In genomic region chr2:164497691-164498268, GRCm38 (mm10) we compare ENCODE assay signal across 8 mouse cellular contexts. TPM values are rescaled to one million over a fixed set of nuclear protein-coding genes. Genes with fewer than 3 reads are reported as not detected.
DNase-seq lines count a peak whose midpoint lies in the region; ATAC-seq and TF ChIP-seq lines count a peak whose summit lies in the region.

No protein-coding gene starts in this region.

- H3K4me2 ChIP-seq in heart, embryonic 14.5 days (ENCODE audit: low read length) = peak overlapping the region; percentile 96
- H3K4me2 ChIP-seq in forebrain, embryonic 13.5 days = peak overlapping the region; percentile 99
- peak overlapping the region; percentile 93 for H3K4me2 ChIP-seq in liver, embryonic 16.5 days (ENCODE audit: low read depth, low read length)

- no peak for TF ChIP-seq EP300 in MEL (IDR thresholded peaks at IDR 0.05; ENCODE audit: low read depth in 1 of 2, low read length in 2 of 2)

- no peak for DNase-seq in heart, postnatal 25 days (ENCODE audit: low spot score)
- DNase-seq in MEL (ENCODE audit: low read depth, low spot score) = peak; percentile 46
- DNase-seq in natural killer cell, adult 2 months (ENCODE audit: low spot score in 2 of 2) = no peak
- no peak for DNase-seq in layer of hippocampus, postnatal 36 days

- H3K4me1 ChIP-seq in heart, embryonic 14.5 days (ENCODE audit: control insufficient read depth in 2 of 2, insufficient read depth in 2 of 2, low read length in 2 of 2) = peaks cover 0 to 7% of the 10 kb centered on the region in 2 experiments; a peak in 3 of 4 replicates
- H3K4me1 ChIP-seq in MEL (ENCODE audit: control insufficient read depth in 1 of 2, insufficient read depth in 2 of 2, low read length in 2 of 2) = peaks cover 2 to 12% of the 10 kb centered on the region in 2 experiments
- peaks cover 22% of the 10 kb centered on the region for H3K4me1 ChIP-seq in forebrain, embryonic 13.5 days
- H3K4me1 ChIP-seq in liver, embryonic 16.5 days (ENCODE audit: control insufficient read depth, low read depth, low read length) = peaks cover 14% of the 10 kb centered on the region

- H3K4me3 ChIP-seq in heart, embryonic 14.5 days (ENCODE audit: control insufficient read depth in 1 of 2, insufficient read depth in 1 of 2, low read depth in 1 of 2, low read length in 2 of 2) = peak overlapping the region; percentile 82 to 83
- H3K4me3 ChIP-seq in MEL (ENCODE audit: control insufficient read depth in 1 of 2, insufficient read depth in 1 of 2, low read depth in 2 of 2, low read length in 2 of 2) = peak overlapping the region; percentile 80 to 94
- H3K4me3 ChIP-seq in forebrain, embryonic 13.5 days = peak overlapping the region; percentile 89
- H3K4me3 ChIP-seq in liver, embryonic 16.5 days (ENCODE audit: low read depth, low read length) = peak overlapping the region; percentile 87

- H3K36me3 ChIP-seq in heart, embryonic 14.5 days (ENCODE audit: control insufficient read depth, insufficient read depth, low read length) = peaks cover 33% of the 10 kb centered on the region
- peaks cover under 1 to 20% of the 10 kb centered on the region in 2 experiments for H3K36me3 ChIP-seq in MEL (ENCODE audit: control insufficient read depth in 1 of 2, insufficient read depth in 2 of 2, low read length in 2 of 2)
- peaks cover 34% of the 10 kb centered on the region for H3K36me3 ChIP-seq in forebrain, embryonic 13.5 days (ENCODE audit: poor library complexity, severe bottlenecking)
- H3K36me3 ChIP-seq in liver, embryonic 16.5 days (ENCODE audit: control insufficient read depth, insufficient read depth) = peaks cover 15% of the 10 kb centered on the region

- intact Hi-C loops in heart, postnatal 25 days (cut with DNase I) = loop anchor here (5.0 kb wide), 1 partner anchor 35 kb away; the partner anchor contains the start of gene Gm20458

- 0 out of 4 replicates have a peak overlapping the region, but pooled peaks of 1 of the 2 experiments have one; percentile 59 for H3K27ac ChIP-seq in heart, embryonic 14.5 days (replicated peaks in 1 of 2; ENCODE audit: control insufficient read depth in 1 of 2, insufficient read depth in 1 of 2, low read depth in 2 of 2, low read length in 2 of 2)
- no peak overlapping the region for H3K27ac ChIP-seq in MEL (ENCODE audit: control insufficient read depth, low read depth, low read length)
- H3K27ac ChIP-seq in forebrain, embryonic 13.5 days = no peak overlapping the region
- H3K27ac ChIP-seq in liver, embryonic 16.5 days (ENCODE audit: low read length) = peak overlapping the region; percentile 10; the same call in 1 of the 2 replicates

- no peak for TF ChIP-seq CTCF in MEL (IDR thresholded peaks at IDR 0.05 in 2 of 3, conservative IDR thresholded peaks at IDR 0.05 in 1 of 3; ENCODE audit: control insufficient read depth in 1 of 3, insufficient read depth in 1 of 3, low read depth in 2 of 3, low read length in 3 of 3, poor library complexity in 1 of 3, severe bottlenecking in 1 of 3)

- 6% methylated on average over 21 of the region's 21 CpGs for WGBS in heart, embryonic 14.5 days
- WGBS in forebrain, embryonic 13.5 days = 6% methylated on average over 21 of the region's 21 CpGs
- WGBS in liver, embryonic 16.5 days (ENCODE audit: insufficient replicate concordance) = 4% methylated on average over 21 of the region's 21 CpGs

- no peaks in the 10 kb centered on the region for H3K27me3 ChIP-seq in heart, embryonic 14.5 days (ENCODE audit: control insufficient read depth, insufficient read depth, low read length)
- no peaks in the 10 kb centered on the region for H3K27me3 ChIP-seq in MEL (ENCODE audit: control insufficient read depth in 1 of 2, insufficient read depth in 2 of 2, low read length in 2 of 2)
- H3K27me3 ChIP-seq in forebrain, embryonic 13.5 days = no peaks in the 10 kb centered on the region; the same call in 1 of the 2 replicates
- H3K27me3 ChIP-seq in liver, embryonic 16.5 days (ENCODE audit: control insufficient read depth, insufficient read depth, low read depth, low read length) = no peaks in the 10 kb centered on the region

- no peak for TF ChIP-seq RAD21 in MEL (IDR thresholded peaks at IDR 0.05; ENCODE audit: low read depth, low read length)

- H3K79me2 ChIP-seq in MEL (ENCODE audit: control insufficient read depth, insufficient read depth, low read length, poor library complexity) = peaks cover 10% of the 10 kb centered on the region

- H3K9ac ChIP-seq in heart, embryonic 14.5 days (ENCODE audit: low read length) = peak overlapping the region; percentile 80
- peak overlapping the region; percentile 78 for H3K9ac ChIP-seq in MEL (ENCODE audit: control insufficient read depth, low read depth, low read length, poor library complexity, severe bottlenecking)
- H3K9ac ChIP-seq in forebrain, embryonic 13.5 days = peak overlapping the region; percentile 66
- peak overlapping the region; percentile 75 for H3K9ac ChIP-seq in liver, embryonic 16.5 days (ENCODE audit: low read depth, low read length)

- no peaks in the 10 kb centered on the region for H3K9me3 ChIP-seq in heart, embryonic 14.5 days (ENCODE audit: control insufficient read depth, low read length)
- H3K9me3 ChIP-seq in MEL (replicated peaks; ENCODE audit: insufficient read depth, low read length) = no peaks in the 10 kb centered on the region
- H3K9me3 ChIP-seq in forebrain, embryonic 13.5 days (replicated peaks) = no peaks in the 10 kb centered on the region
- H3K9me3 ChIP-seq in liver, embryonic 16.5 days (replicated peaks; ENCODE audit: control insufficient read depth, low read length) = no peaks in the 10 kb centered on the region

- TF ChIP-seq POLR2A in MEL (IDR thresholded peaks at IDR 0.05; ENCODE audit: control insufficient read depth in 1 of 2, insufficient read depth in 1 of 2, low read depth in 1 of 2, low read length in 2 of 2, poor library complexity in 1 of 2) = no peak

- ATAC-seq in heart, embryonic 14.5 days (ENCODE audit: insufficient number of reproducible peaks, insufficient read depth, low FRiP score, low read depth) = no peak
- ATAC-seq in forebrain, embryonic 13.5 days = peak; percentile 57
- ATAC-seq in liver, embryonic 16.5 days (ENCODE audit: low read depth) = peak; percentile 45
- ATAC-seq in monocyte, adult 5-6 weeks (replicated peaks; ENCODE audit: insufficient number of reproducible peaks, low FRiP score, low TSS enrichment, poor library complexity, severe bottlenecking) = no peak

RNA-seq across cellular contexts. Expression of gene Pigt, which starts 0.5 kb away (rescaled TPM):
- 58.8 and 64.3 TPM in 2 replicates for polyA plus RNA-seq in heart, embryonic 14.5 days (2014; fragmentation: Nextera tagmentation; extraction: Ambion mirVana)
- total RNA-seq in heart, postnatal 25 days (2021) = 10 to 100 TPM; 34.7 to 34.8 TPM
- 35.8 and 39.8 TPM in 2 replicates for total RNA-seq in MEL (2012; rRNA removed)
- 100 to 1,000 TPM in 1 of 2 experiments, not detected in 1; 115 TPM for polyA plus RNA-seq in MEL (2012; ENCODE audit: insufficient read depth in 1 of 2, insufficient read length in 2 of 2, low read depth in 1 of 2, low replicate concordance in 2 of 2, missing spikeins in 1 of 2)
- 47.2 and 52.2 TPM in 2 replicates for polyA plus RNA-seq in forebrain, embryonic 13.5 days (2015; fragmentation: Nextera tagmentation; extraction: Ambion mirVana)
- 20.8 and 24.0 TPM in 2 replicates for polyA plus RNA-seq in liver, embryonic 16.5 days (2015; fragmentation: Nextera tagmentation; extraction: Ambion mirVana)
- total RNA-seq in layer of hippocampus, postnatal 36 days (2021) = 10 to 100 TPM; 76.6 to 84.5 TPM
- total RNA-seq in monocyte, adult 5-6 weeks (2017) = 12.6 to 37.4 TPM (median 13.3 TPM) in 3 replicates

RNA-seq across cellular contexts. Expression of gene Dbndd2, which starts 11.9 kb away (rescaled TPM):
- 13.1 and 21.3 TPM in 2 replicates for polyA plus RNA-seq in heart, embryonic 14.5 days (2014; fragmentation: Nextera tagmentation; extraction: Ambion mirVana)
- 10 to 100 TPM; 14.4 to 21.9 TPM for total RNA-seq in heart, postnatal 25 days (2021)
- total RNA-seq in MEL (2012; rRNA removed) = 11.9 and 13.1 TPM in 2 replicates
- polyA plus RNA-seq in MEL (2012; ENCODE audit: insufficient read depth in 1 of 2, insufficient read length in 2 of 2, low read depth in 1 of 2, low replicate concordance in 2 of 2, missing spikeins in 1 of 2) = 1 to 10 TPM in 1 of 2 experiments, not detected in 1; 6.9 TPM
- polyA plus RNA-seq in forebrain, embryonic 13.5 days (2015; fragmentation: Nextera tagmentation; extraction: Ambion mirVana) = 6.3 and 7.3 TPM in 2 replicates
- 1.5 and 2.7 TPM in 2 replicates for polyA plus RNA-seq in liver, embryonic 16.5 days (2015; fragmentation: Nextera tagmentation; extraction: Ambion mirVana)
- total RNA-seq in layer of hippocampus, postnatal 36 days (2021) = 100 to 1,000 TPM; 108 to 110 TPM
- total RNA-seq in monocyte, adult 5-6 weeks (2017) = 3.1 to 12.6 TPM (median 7.4 TPM) in 3 replicates

RNA-seq across cellular contexts. Expression of gene Trp53tg5, which starts 24.3 kb away (rescaled TPM):
- polyA plus RNA-seq in heart, embryonic 14.5 days (2014; fragmentation: Nextera tagmentation; extraction: Ambion mirVana) = not detected in 2 replicates
- not detected for total RNA-seq in heart, postnatal 25 days (2021)
- not detected in 2 replicates for total RNA-seq in MEL (2012; rRNA removed)
- under 1 TPM in 1 of 2 experiments, not detected in 1; 0.13 TPM for polyA plus RNA-seq in MEL (2012; ENCODE audit: insufficient read depth in 1 of 2, insufficient read length in 2 of 2, low read depth in 1 of 2, low replicate concordance in 2 of 2, missing spikeins in 1 of 2)
- not detected in 2 replicates for polyA plus RNA-seq in forebrain, embryonic 13.5 days (2015; fragmentation: Nextera tagmentation; extraction: Ambion mirVana)
- not detected in 2 replicates for polyA plus RNA-seq in liver, embryonic 16.5 days (2015; fragmentation: Nextera tagmentation; extraction: Ambion mirVana)
- total RNA-seq in layer of hippocampus, postnatal 36 days (2021) = not detected
- 0.68 TPM in 1 of 3 replicates, not detected in the others for total RNA-seq in monocyte, adult 5-6 weeks (2017)

RNA-seq across cellular contexts. Expression of gene Gm20458, which starts 37.0 kb away (rescaled TPM):
- 8.0 and 16.3 TPM in 2 replicates for polyA plus RNA-seq in heart, embryonic 14.5 days (2014; fragmentation: Nextera tagmentation; extraction: Ambion mirVana)
- total RNA-seq in heart, postnatal 25 days (2021) = 1 to 10 TPM; 1.4 to 2.5 TPM
- 1.0 TPM in 1 of 2 replicates, not detected in the other for total RNA-seq in MEL (2012; rRNA removed)
- 10 to 100 TPM in 1 of 2 experiments, not detected in 1; 19.2 TPM for polyA plus RNA-seq in MEL (2012; ENCODE audit: insufficient read depth in 1 of 2, insufficient read length in 2 of 2, low read depth in 1 of 2, low replicate concordance in 2 of 2, missing spikeins in 1 of 2)
- 3.6 and 3.7 TPM in 2 replicates for polyA plus RNA-seq in forebrain, embryonic 13.5 days (2015; fragmentation: Nextera tagmentation; extraction: Ambion mirVana)
- polyA plus RNA-seq in liver, embryonic 16.5 days (2015; fragmentation: Nextera tagmentation; extraction: Ambion mirVana) = 4.6 and 5.6 TPM in 2 replicates
- 10 to 100 TPM in 1 of 2 experiments, 1 to 10 TPM in 1; 7.0 to 13.3 TPM for total RNA-seq in layer of hippocampus, postnatal 36 days (2021)
- total RNA-seq in monocyte, adult 5-6 weeks (2017) = 4.9 TPM in 1 of 3 replicates, not detected in the others

RNA-seq across cellular contexts. Expression of gene Sys1, which starts 41.0 kb away (rescaled TPM):
- polyA plus RNA-seq in heart, embryonic 14.5 days (2014; fragmentation: Nextera tagmentation; extraction: Ambion mirVana) = 45.7 and 47.6 TPM in 2 replicates
- total RNA-seq in heart, postnatal 25 days (2021) = 10 to 100 TPM; 22.2 to 26.8 TPM
- 94.3 and 96.5 TPM in 2 replicates for total RNA-seq in MEL (2012; rRNA removed)
- polyA plus RNA-seq in MEL (2012; ENCODE audit: insufficient read depth in 1 of 2, insufficient read length in 2 of 2, low read depth in 1 of 2, low replicate concordance in 2 of 2, missing spikeins in 1 of 2) = 10 to 100 TPM in 1 of 2 experiments, not detected in 1; 85.8 TPM
- 71.8 and 72.4 TPM in 2 replicates for polyA plus RNA-seq in forebrain, embryonic 13.5 days (2015; fragmentation: Nextera tagmentation; extraction: Ambion mirVana)
- polyA plus RNA-seq in liver, embryonic 16.5 days (2015; fragmentation: Nextera tagmentation; extraction: Ambion mirVana) = 24.5 and 24.8 TPM in 2 replicates
- 10 to 100 TPM; 37.7 to 42.3 TPM for total RNA-seq in layer of hippocampus, postnatal 36 days (2021)
- 17.0 to 30.1 TPM (median 24.9 TPM) in 3 replicates for total RNA-seq in monocyte, adult 5-6 weeks (2017)

Comparison
In these comparisons a context has a peak if more than half of its experiments do, and no peak if none do; other contexts are left out.
1. ATAC-seq: peak in forebrain, embryonic 13.5 days (single experiment) and liver, embryonic 16.5 days (single experiment); none in heart, embryonic 14.5 days (single experiment) and monocyte, adult 5-6 weeks (single experiment).
2. Peak in every context shown above with its lines, with median percentiles within 50 percentile points of each other: H3K4me2 ChIP-seq, H3K4me3 ChIP-seq and H3K9ac ChIP-seq.